Mouse (Mus musculus) large intestine, adult 2 months (tissue): ENCODE data around the gene Shmt1. TPM values are rescaled to one million over a fixed set of nuclear protein-coding genes. Genes with fewer than 3 reads are reported as not detected.

ENCODE experiments used
- DNase-seq: peaks from one replicate; pipeline ENCODE4 v3.0.0-alpha.2; 2012; ENCODE audit warnings: low read depth, low spot score
- WGBS: fragments of 180-500 bp; shearing (Covaris S2); methylation state at CpG from one replicate; pipeline ENCODE4 v1.1.7; 2018; 5-methylcytosine and 5-hydroxymethylcytosine counted together
- polyA plus RNA-seq: library from polyadenylated mRNA; depleted of rRNA; stranded (reverse); fragments of >200 nt; gene quantifications from 2 replicates; pipeline ENCODE4 v1.2.3, GENCODE M21; 2012; rRNA removed

Gene Shmt1
- polyA plus RNA-seq, 1 experiment, result 35.2 TPM

DNA sequence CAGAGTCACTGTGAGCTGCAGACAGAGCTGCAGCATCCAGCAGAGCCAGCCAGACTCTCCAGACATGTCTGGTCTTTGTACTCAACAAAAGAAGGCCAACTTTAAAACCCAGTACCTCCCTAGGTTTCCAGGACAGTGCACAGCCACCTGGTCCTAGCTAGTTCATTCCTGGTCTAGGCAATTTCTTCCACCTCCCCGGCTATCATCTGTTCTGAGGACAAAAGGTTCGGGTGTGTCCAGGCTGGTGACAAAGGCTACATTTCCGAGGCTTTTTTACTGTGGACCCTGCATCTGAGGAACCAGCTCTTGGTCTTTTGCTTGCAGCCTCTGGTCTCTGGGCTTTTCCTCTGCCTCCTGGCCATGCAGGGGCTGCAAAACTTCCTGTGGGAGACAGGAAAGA lies 71.2 kb downstream of the Shmt1 start:
- WGBS, result 65% methylated on average over 3 of the region's 3 CpGs

More for the DNA sequence above, 71.2 kb downstream of the Shmt1 start:
- DNase-seq, result no peak

Other genes with a start within 250 kb of the Shmt1 start
- gene Llgl1, start 112.0 kb downstream of the Shmt1 start, polyA plus RNA-seq, result 27.3 and 34.5 TPM in 2 replicates
- 230 and 253 TPM in 2 replicates for gene Flii, start 84.5 kb downstream of the Shmt1 start, polyA plus RNA-seq
- gene Mief2, start 83.3 kb downstream of the Shmt1 start, polyA plus RNA-seq, result 9.7 and 9.8 TPM in 2 replicates
- 5.8 and 6.3 TPM in 2 replicates for gene Top3a, start 34.4 kb downstream of the Shmt1 start, polyA plus RNA-seq
- gene Smcr8, start 34.2 kb downstream of the Shmt1 start, polyA plus RNA-seq, result 5.8 and 9.8 TPM in 2 replicates
- gene Dhrs7b, start 18.9 kb upstream of the Shmt1 start, polyA plus RNA-seq, result 47.6 and 49.2 TPM in 2 replicates
- 59.9 and 74.0 TPM in 2 replicates for gene Tmem11, start 67.6 kb upstream of the Shmt1 start, polyA plus RNA-seq
- 9.7 and 10.7 TPM in 2 replicates for gene Natd1, start 103.0 kb upstream of the Shmt1 start, polyA plus RNA-seq
- gene Map2k3, start 120.3 kb upstream of the Shmt1 start, polyA plus RNA-seq, result 85.1 and 90.0 TPM in 2 replicates
- gene Kcnj12, start 210.8 kb upstream of the Shmt1 start, polyA plus RNA-seq, result 0.58 and 1.2 TPM in 2 replicates